Mouse (Mus musculus) gastrocnemius, postnatal 4 days (tissue): ENCODE measurements at regions not wholly inside any gene's neighbourhood (a gene's known extent, or its start where the extent isn't known, plus 50 kb on each side); places are given as distances from the start of the nearest gene placed in this dataset.
A peak's percentile ranks its signal among the peaks of the same experiment; 100 is the strongest.

Experiments
- DNase-seq, 2 experiments: peaks; one replicate each; pipeline ENCODE4 v3.0.0; 2021 to 2022; ENCODE audit warnings: low spot score in 2 of 2, mixed read lengths in 2 of 2

DNA sequence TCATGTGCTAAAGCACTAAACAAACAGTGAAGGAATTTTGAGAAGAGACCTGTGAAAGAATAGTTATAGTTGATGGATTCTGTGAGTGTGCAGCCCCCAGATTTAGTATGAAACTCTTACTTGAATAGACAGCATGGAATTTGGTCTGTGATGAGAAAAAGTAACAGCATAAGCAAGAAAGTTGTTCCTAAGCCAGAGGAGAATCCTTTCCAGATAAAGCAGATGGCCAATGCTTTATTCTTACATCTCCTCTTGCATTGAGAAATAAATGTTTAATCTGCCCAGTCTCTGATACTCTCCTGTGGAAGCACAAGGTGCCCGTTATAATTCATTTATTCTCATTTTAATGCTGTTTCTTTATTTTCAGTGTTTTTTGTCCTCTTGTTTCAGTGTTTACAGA lies 263.5 kb downstream of the Tecrl start:
- no peak for DNase-seq

DNA sequence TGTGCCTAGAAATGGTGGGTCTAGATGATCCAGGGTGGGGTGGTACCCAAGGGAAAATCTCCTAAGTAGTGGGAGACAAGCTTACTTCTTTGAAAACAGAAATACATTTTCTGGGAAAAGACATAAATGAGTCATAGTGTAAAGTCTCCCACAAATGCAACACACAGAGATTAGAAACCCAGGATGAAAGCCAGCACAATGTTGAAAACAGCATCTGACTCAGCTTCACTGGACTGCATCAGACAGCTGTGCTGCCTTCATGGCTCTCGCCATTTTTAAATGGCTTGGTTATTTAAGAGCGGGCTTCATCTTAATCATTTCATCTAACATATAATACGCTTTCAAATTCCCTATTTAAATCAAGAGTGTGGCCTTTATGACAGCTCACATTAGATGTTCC lies 300.2 kb downstream of the Tecrl start:
- no peak for DNase-seq

DNA sequence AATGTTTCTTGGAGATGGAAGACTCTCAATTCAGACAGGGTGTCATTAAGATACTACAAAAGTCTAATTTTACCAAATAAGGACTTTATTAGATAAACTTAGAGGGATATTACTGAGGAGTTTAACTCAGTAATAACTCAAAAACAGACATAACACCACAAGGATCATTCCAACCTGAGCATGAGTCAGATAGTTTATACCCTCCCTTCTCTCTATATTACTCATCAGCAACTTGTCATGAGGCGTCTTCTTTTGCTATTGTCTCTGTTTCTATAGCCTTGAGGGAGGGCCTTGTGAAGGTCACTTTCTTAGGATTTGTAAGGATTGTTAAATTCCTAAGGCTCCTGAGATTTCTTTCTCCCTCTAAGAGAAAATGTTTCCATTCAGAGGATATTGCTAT lies 307.8 kb downstream of the Tecrl start:
- DNase-seq: no peak

DNA sequence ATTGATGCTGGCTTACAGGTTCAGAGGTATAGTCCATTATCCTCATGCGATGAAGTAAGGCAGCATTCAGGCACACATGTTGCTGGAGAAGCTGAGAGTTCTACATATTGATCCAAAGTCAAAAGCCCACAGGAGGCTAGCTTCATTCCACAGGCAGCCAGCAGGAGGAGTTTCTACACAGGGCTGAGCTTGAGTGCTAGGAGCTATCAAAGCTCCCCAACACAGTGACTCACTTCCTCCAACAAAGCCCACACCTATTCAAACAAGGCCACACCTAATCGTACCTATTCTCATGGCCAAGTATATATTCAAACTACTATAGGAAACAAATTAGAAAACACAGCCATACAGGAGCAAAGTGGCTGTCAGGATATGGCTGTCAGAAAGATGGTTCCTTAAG lies 325.3 kb downstream of the Tecrl start:
- DNase-seq: no peak

DNA sequence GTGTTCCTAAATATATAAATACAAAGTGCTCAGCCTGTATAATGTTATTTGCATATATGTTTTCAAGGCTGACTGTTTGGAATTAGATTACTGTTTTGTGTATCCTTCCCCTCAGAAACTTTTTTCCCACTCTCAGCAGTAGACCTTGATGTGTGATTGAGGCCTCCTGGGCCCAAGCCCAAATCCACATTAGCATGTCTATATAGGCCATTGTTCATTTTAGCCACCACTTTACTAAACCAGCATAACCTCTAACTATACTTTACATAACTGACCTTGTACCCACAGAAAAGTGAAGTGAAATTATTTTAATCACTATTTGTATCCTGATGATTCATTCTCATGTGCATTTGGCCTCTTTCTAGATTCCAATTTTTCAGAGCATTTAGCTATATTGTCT lies 349.0 kb downstream of the Tecrl start:
- DNase-seq: no peak

- DNase-seq: no peak
Observed at GRCm38 (mm10) chr5:82989056-82989455, 365.9 kb downstream of the Tecrl start.

DNA sequence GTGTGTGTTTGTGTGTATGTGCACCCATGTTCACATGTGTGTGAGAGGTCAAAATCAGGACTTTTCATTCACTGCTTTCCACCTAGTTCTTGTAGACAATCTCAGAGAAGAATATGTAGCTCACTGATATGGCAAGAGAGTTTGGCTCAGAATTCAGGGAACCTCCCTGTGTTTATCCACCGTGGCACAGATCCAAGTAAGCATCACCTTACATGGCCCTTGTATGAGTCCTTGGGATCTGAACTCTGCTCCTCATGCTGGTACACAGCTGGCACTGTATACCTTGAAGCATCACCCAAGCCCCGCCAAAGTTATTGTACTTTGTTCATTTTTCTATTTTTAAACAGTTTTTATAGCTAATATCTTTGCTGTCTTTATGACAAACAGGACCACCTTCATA lies 385.7 kb downstream of the Tecrl start:
- DNase-seq: no peak

GRCm38 (mm10) chr5:82966824-82967223 lies 388.2 kb downstream of the Tecrl start:
- no peak for DNase-seq

DNA sequence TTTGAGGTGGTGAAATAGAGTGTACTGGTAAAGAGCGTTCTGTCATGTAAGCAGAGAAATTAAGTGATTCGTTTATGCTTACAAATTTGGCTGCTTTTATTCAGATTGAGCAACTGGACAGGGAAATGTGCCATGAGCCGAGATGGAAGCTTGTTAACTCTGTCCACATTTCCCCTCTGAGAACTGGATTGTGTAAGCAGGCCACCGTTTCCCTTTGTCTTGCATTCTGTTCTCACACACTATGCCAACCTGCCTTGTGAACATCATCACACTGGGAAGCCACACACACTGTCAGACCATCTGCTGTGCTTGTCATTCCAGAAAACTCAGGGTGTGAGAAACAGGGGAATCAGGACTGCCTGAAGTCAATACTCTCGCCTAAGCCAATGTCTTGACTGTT lies 388.8 kb downstream of the Tecrl start:
- DNase-seq: peak in 1 of 2 experiments; percentile 31

- no peak for DNase-seq
Observed at GRCm38 (mm10) chr5:82964513-82964912, 390.5 kb downstream of the Tecrl start.

DNA sequence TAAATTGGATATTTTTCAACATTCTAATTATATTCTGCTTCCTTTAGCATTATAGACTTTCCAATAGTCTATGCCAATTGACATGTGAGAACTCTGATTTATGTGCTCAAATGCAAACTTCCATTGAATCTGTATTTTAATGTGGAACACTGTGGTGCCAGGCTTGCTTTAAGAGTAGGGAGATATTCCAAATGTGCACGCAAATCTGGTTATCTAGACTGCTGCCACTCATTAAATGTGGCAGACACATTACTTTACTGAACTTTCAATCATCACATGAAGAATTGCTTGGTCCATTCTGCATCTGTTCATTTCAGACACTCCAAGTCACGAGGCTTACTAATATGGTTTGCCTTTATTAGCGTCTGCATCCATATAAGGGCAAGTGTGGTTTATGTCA lies 399.0 kb downstream of the Tecrl start:
- DNase-seq: no peak

DNA sequence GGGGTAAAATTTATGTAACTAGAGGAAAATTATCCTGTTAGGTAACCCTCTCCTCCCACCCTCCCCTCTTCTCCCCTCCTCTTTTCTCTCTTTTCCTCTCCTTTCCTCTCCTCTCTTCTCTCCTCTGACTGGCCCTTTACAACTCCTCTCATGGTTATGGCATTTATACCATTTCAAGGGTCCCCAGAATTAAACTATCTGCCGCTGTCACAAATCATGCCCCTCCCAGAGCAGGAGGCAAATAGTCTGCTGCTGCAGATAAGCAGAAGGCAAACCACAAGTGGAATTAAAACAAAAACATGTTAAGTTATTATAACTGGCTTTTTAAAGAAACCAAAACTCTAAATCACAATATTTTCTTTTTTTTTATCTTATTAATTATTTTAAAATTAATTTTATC lies 407.9 kb downstream of the Tecrl start:
- DNase-seq: no peak

- no peak for DNase-seq
Observed at GRCm38 (mm10) chr5:82939786-82940185, 415.2 kb downstream of the Tecrl start.

DNA sequence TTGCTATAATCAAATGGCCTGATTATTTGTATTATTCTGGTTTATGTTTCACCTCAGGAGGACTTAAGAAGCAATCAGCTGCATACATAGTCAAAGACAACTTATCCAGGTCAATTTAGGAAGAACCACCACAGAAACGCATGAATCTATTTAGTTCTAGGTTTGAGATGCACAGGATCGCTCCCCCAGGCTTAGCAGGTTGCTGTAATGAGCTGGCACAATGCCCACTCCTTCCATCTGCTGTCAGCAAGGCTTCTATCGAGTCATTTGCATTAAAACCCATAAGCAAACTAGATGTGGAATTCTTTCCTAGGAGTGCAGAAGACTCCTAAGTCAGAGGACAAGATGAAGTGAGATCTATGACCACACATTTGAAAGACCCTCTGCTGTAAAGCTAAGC lies 455.6 kb downstream of the Tecrl start:
- peak in 1 of 2 experiments; percentile 8 for DNase-seq

DNA sequence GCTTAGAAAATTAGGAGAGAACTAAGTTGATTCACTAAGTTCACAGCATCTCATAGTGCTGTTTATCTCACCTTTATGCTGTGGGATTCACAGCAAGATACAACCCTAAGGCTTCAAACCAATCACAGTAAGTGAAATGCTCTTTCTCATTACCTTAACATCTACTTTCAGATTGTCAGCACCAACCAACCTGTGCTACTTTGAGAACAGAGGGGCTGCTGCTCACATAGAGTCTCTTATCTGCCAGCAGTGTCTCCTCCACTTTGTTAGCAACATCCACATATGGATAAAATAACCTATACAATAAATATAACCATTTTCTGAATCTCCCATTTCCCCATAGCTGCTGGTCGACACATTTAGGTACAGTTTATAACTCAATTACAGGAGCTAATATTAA lies 456.1 kb downstream of the Tecrl start:
- no peak for DNase-seq

- no peak for DNase-seq
Observed at GRCm38 (mm10) chr5:82898389-82898788, 456.6 kb downstream of the Tecrl start.

DNA sequence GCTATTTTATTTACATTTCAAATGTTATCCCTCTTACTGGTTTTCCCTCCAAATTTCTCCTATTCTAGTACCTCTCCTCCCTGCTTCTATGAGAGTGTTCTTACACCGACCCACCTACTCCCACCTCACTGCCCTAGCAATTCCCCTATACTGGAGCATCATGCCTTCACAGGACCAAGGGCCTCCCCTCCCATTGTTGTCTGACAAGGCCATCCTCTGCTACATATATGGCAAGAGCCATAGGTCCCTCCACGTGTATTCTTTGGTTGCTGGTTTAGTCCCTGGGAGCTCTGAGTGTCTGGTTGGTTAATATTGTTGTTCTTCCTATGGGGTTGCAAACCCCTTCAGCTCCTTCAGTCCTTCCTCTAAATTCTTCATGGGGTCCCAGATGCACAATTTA lies 485.7 kb downstream of the Tecrl start:
- DNase-seq: no peak

GRCm38 (mm10) chr5:82864347-82864746 lies 490.6 kb downstream of the Tecrl start:
- no peak for DNase-seq

DNA sequence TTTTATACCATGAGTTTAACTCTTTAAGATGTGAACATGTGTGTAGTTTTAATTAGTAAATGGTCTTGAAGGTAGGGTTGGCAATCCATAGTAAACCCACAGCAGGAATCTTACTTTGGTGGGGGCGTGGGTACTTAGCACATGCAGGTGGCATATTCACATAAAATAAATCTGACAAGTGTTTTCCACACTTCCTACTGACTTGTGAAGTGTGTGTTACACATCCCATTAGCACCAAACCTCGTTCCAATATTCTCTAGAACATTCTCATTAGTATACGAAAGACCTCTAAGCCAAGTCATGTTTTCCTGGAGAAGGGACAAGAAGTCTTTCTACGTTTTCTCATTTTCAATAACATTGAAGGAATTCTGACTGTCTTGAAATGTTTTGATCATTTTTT lies 529.7 kb downstream of the Tecrl start:
- DNase-seq: no peak

- DNase-seq: no peak
Observed at GRCm38 (mm10) chr5:82793197-82793596, 561.8 kb downstream of the Tecrl start.
